Mouse (Mus musculus) liver, embryonic 13.5 days (tissue): ENCODE data around the gene Plekhg3. TPM values are rescaled to one million over a fixed set of nuclear protein-coding genes. Genes with fewer than 3 reads are reported as not detected.

Experiments used
- ATAC-seq: fragments of 200-750 bp; cut with Nextera tagmentation; 2 replicates; pipeline ENCODE4 v1.8.0; 2017; ENCODE audit warnings: low read depth, mild to moderate bottlenecking, moderate number of reproducible peaks, moderate library complexity
- DNase-seq: peaks from one replicate; pipeline ENCODE4 v3.0.0; 2022
- H3K27ac ChIP-seq: fragments of 300-500 bp; sonication (generic); 2 replicates; pipeline ENCODE4 v1.5.1; 2015; ENCODE audit warnings: moderate library complexity, mild to moderate bottlenecking, inconsistent platforms
- H3K27me3 ChIP-seq: fragments of 300-500 bp; sonication (generic); 2 replicates; pipeline ENCODE4 v1.6.1; 2015; ENCODE audit warnings: mild to moderate bottlenecking, inconsistent platforms
- H3K36me3 ChIP-seq: fragments of 300-500 bp; sonication (generic); 2 replicates; pipeline ENCODE4 v1.6.1; 2015; ENCODE audit warnings: mild to moderate bottlenecking, inconsistent platforms
- H3K4me1 ChIP-seq: fragments of 300-500 bp; sonication (generic); replicated peaks from 2 replicates; pipeline ENCODE4 v1.6.1; 2015; ENCODE audit warnings: inconsistent platforms
- H3K4me2 ChIP-seq: fragments of 300-500 bp; sonication (generic); 2 replicates; pipeline ENCODE4 v1.6.1; 2015; ENCODE audit warnings: inconsistent platforms, mild to moderate bottlenecking, moderate library complexity
- H3K4me3 ChIP-seq: fragments of 300-500 bp; sonication (generic); replicated peaks from 2 replicates; pipeline ENCODE4 v1.5.1; 2015; ENCODE audit warnings: mild to moderate bottlenecking, inconsistent platforms
- H3K9ac ChIP-seq: fragments of 300-500 bp; sonication (generic); 2 replicates; pipeline ENCODE4 v1.6.1; 2015; ENCODE audit warnings: mild to moderate bottlenecking, inconsistent platforms
- H3K9me3 ChIP-seq: fragments of 300-500 bp; sonication (generic); replicated peaks from 2 replicates; pipeline ENCODE4 v1.6.1; 2016; ENCODE audit warnings: inconsistent platforms
- WGBS: fragments of 180-500 bp; shearing (Covaris S2); methylation state at CpG from one replicate; pipeline ENCODE4 v1.1.7; 2015; ENCODE audit not compliant: insufficient replicate concordance; 5-methylcytosine and 5-hydroxymethylcytosine counted together
- polyA plus RNA-seq: library from polyadenylated mRNA; unstranded; fragments of >200 nt; fragmentation: Nextera tagmentation; extraction: Ambion mirVana; gene quantifications from 2 replicates; pipeline ENCODE4 v1.2.1, GENCODE M21; 2015

Gene Plekhg3
- polyA plus RNA-seq, 1 experiment from 2014 or later: 1.7 TPM

GRCm38 (mm10) chr12:76598196-76598928 lies 67.7 kb downstream of the Plekhg3 start:
- peaks cover 85% of the 10 kb centered on the region for H3K36me3 ChIP-seq
- ATAC-seq (no peak), DNase-seq (no peak)
- H3K9me3 ChIP-seq: no peaks in the 10 kb centered on the region
- no peak overlapping the region for H3K4me2 ChIP-seq
- no peak overlapping the region for H3K9ac ChIP-seq
- H3K27ac ChIP-seq: no peak overlapping the region
- no peak overlapping the region for H3K4me3 ChIP-seq
- 78% methylated on average over 24 of the region's 24 CpGs for WGBS
- H3K4me1 ChIP-seq: peaks cover 49% of the 10 kb centered on the region
- no peaks in the 10 kb centered on the region for H3K27me3 ChIP-seq

GRCm38 (mm10) chr12:76603779-76604178 lies 73.1 kb downstream of the Plekhg3 start:
- ATAC-seq (no peak), DNase-seq (no peak)
- H3K4me3 ChIP-seq: no peak overlapping the region
- WGBS: 92% methylated on average over 9 of the region's 9 CpGs
- no peaks in the 10 kb centered on the region for H3K27me3 ChIP-seq
- no peaks in the 10 kb centered on the region for H3K4me1 ChIP-seq
- H3K9me3 ChIP-seq: no peaks in the 10 kb centered on the region
- H3K4me2 ChIP-seq: no peak overlapping the region
- H3K36me3 ChIP-seq: peaks cover 100% of the 10 kb centered on the region
- H3K9ac ChIP-seq: no peak overlapping the region
- H3K27ac ChIP-seq: no peak overlapping the region

DNA sequence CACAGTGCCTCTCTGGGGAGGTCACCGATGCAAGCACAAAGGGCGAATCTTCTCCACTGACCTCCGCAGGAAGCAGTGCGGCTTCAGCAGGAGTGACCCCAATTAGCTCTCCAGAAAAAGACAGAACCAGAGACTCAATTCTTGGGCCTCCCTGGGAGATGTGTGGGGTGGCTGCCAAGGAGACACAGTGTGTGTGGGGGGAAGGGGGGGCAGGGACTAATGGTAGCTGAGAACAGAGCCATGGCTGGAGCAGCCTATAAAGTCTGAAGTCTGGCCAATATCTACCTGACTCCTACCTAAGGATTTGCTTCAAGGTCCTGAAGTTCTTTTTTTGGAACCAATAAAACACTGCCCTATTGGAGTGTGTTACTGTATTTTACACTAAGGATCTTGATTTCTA lies 73.9 kb downstream of the Plekhg3 start:
- Histone ChIP-seq H3K36me3 (peaks cover 100% of the 10 kb centered on the region), H3K4me1 (no peaks in the 10 kb centered on the region), H3K27me3 (no peaks in the 10 kb centered on the region), H3K4me2 (no peak overlapping the region), H3K9me3 (no peaks in the 10 kb centered on the region), H3K4me3 (no peak overlapping the region), H3K9ac (no peak overlapping the region), H3K27ac (no peak overlapping the region)
- no peak for DNase-seq
- WGBS: 79% methylated on average over 4 of the region's 4 CpGs
- ATAC-seq: no peak

- no peak overlapping the region for H3K4me3 ChIP-seq
- no peaks in the 10 kb centered on the region for H3K9me3 ChIP-seq
- H3K27me3 ChIP-seq: no peaks in the 10 kb centered on the region
- H3K4me2 ChIP-seq: no peak overlapping the region
- no peak for ATAC-seq
- no peaks in the 10 kb centered on the region for H3K4me1 ChIP-seq
- H3K9ac ChIP-seq: no peak overlapping the region
- no peak overlapping the region for H3K27ac ChIP-seq
- DNase-seq: no peak
- H3K36me3 ChIP-seq: peaks cover 100% of the 10 kb centered on the region
- 67% methylated on average over 3 of the region's 3 CpGs for WGBS
Observed at GRCm38 (mm10) chr12:76605837-76606236, 75.1 kb downstream of the Plekhg3 start.

- no peak overlapping the region for H3K4me2 ChIP-seq
- DNase-seq: no peak
- H3K9me3 ChIP-seq: no peaks in the 10 kb centered on the region
- H3K9ac ChIP-seq: no peak overlapping the region
- H3K27me3 ChIP-seq: no peaks in the 10 kb centered on the region
- no peak overlapping the region for H3K27ac ChIP-seq
- 90% methylated on average over 11 of the region's 11 CpGs for WGBS
- H3K4me1 ChIP-seq: no peaks in the 10 kb centered on the region
- H3K36me3 ChIP-seq: peaks cover 100% of the 10 kb centered on the region
- ATAC-seq: no peak
- no peak overlapping the region for H3K4me3 ChIP-seq
Observed at GRCm38 (mm10) chr12:76608241-76608640, 77.5 kb downstream of the Plekhg3 start.

- no peaks in the 10 kb centered on the region for H3K9me3 ChIP-seq
- H3K4me2 ChIP-seq: no peak overlapping the region
- no peaks in the 10 kb centered on the region for H3K27me3 ChIP-seq
- no peak overlapping the region for H3K4me3 ChIP-seq
- no peaks in the 10 kb centered on the region for H3K4me1 ChIP-seq
- DNase-seq (no peak), ATAC-seq (no peak)
- peaks cover 100% of the 10 kb centered on the region for H3K36me3 ChIP-seq
- WGBS: 76% methylated on average over 15 of the region's 15 CpGs
- no peak overlapping the region for H3K27ac ChIP-seq
- H3K9ac ChIP-seq: no peak overlapping the region
Observed at GRCm38 (mm10) chr12:76608997-76609565, 78.4 kb downstream of the Plekhg3 start.

- no peaks in the 10 kb centered on the region for H3K27me3 ChIP-seq
- no peak overlapping the region for H3K4me3 ChIP-seq
- H3K36me3 ChIP-seq: peaks cover 100% of the 10 kb centered on the region
- no peaks in the 10 kb centered on the region for H3K9me3 ChIP-seq
- no peaks in the 10 kb centered on the region for H3K4me1 ChIP-seq
- no peak overlapping the region for H3K27ac ChIP-seq
- ATAC-seq (no peak), DNase-seq (no peak)
- H3K4me2 ChIP-seq: no peak overlapping the region
- 87% methylated on average over 12 of the region's 12 CpGs for WGBS
- no peak overlapping the region for H3K9ac ChIP-seq
Observed at GRCm38 (mm10) chr12:76612621-76613020, 81.9 kb downstream of the Plekhg3 start.

GRCm38 (mm10) chr12:76614868-76615579 lies 84.3 kb downstream of the Plekhg3 start:
- Histone ChIP-seq H3K4me3 (no peak overlapping the region), H3K36me3 (peaks cover 100% of the 10 kb centered on the region), H3K27ac (no peak overlapping the region), H3K4me2 (no peak overlapping the region), H3K27me3 (no peaks in the 10 kb centered on the region), H3K4me1 (no peaks in the 10 kb centered on the region), H3K9me3 (no peaks in the 10 kb centered on the region), H3K9ac (no peak overlapping the region)
- ATAC-seq (no peak), DNase-seq (no peak)
- 62% methylated on average over 12 of the region's 12 CpGs for WGBS

DNA sequence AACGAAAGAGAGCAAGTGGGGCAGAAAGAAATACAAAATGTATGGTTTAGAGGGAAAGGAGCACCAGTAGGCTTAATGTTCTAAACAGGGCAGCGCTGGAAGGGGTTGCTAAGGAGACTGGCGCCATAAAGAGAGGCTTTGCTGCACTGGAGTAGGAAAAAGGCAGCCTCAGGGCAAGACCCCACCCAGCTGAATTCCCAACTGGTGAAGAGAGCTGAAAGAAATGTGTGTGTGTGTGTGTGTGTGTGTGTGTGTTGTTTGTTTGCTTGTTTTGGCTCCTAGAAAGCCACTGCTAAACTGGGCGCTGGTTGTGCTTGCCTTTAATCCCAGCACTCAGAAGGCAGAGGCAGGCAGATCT lies 84.9 kb downstream of the Plekhg3 start:
- Histone ChIP-seq H3K4me2 (no peak overlapping the region), H3K4me3 (no peak overlapping the region), H3K27ac (no peak overlapping the region), H3K9me3 (no peaks in the 10 kb centered on the region), H3K9ac (no peak overlapping the region), H3K4me1 (no peaks in the 10 kb centered on the region), H3K27me3 (no peaks in the 10 kb centered on the region), H3K36me3 (peaks cover 100% of the 10 kb centered on the region)
- ATAC-seq: no peak
- WGBS: 83% methylated on average over 4 of the region's 4 CpGs
- no peak for DNase-seq

DNA sequence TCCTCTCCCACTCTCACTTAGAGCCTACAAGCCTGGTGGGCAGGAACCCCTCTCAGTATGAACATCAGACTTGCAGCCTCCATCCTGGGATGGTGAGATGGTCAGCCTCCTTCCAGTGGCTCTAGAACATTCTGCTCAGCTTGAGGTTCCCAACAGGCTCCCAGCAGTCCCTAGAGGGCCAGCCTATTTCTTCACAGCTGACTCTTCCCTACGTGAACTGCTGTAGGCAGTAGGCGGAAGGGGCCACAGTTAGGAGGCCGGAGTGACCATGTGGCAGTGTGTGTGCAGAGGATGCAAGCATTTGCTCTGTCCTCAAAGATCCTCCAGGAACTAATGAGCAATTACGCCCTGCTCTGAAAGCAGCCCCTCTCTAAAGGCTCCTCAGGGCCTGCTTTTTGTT lies 87.5 kb downstream of the Plekhg3 start:
- no peak for DNase-seq
- peaks cover 100% of the 10 kb centered on the region for H3K36me3 ChIP-seq
- no peaks in the 10 kb centered on the region for H3K27me3 ChIP-seq
- H3K4me2 ChIP-seq: no peak overlapping the region
- no peaks in the 10 kb centered on the region for H3K4me1 ChIP-seq
- no peak overlapping the region for H3K4me3 ChIP-seq
- no peaks in the 10 kb centered on the region for H3K9me3 ChIP-seq
- H3K27ac ChIP-seq: no peak overlapping the region
- no peak overlapping the region for H3K9ac ChIP-seq
- no peak for ATAC-seq
- WGBS: 88% methylated on average over 4 of the region's 4 CpGs

DNA sequence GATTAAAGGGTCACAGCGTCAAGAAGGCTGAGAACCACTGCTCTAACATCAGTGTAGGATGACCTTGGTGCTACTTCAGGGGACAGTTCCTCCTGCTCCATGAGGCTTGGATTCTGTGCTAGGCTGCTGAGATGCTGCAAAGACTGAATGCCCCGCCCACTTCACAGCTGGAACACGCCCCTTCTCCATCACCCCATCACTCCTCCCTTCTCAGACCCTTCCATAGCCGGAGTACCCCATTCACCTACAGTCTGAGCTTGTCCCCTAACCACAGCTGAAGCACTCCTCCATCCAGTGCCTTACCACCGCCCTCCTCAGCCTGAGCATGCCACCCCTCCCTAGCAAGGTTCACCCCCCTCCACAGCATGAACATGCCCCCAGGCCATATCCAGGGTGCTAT lies 89.2 kb downstream of the Plekhg3 start:
- no peak overlapping the region for H3K4me2 ChIP-seq
- H3K4me3 ChIP-seq: no peak overlapping the region
- ATAC-seq: no peak; the same call in 1 of the 2 replicates
- no peak overlapping the region for H3K9ac ChIP-seq
- DNase-seq: no peak
- no peaks in the 10 kb centered on the region for H3K9me3 ChIP-seq
- no peak overlapping the region for H3K27ac ChIP-seq
- WGBS: 63% methylated on average over 5 of the region's 5 CpGs
- no peaks in the 10 kb centered on the region for H3K4me1 ChIP-seq
- no peaks in the 10 kb centered on the region for H3K27me3 ChIP-seq
- peaks cover 100% of the 10 kb centered on the region for H3K36me3 ChIP-seq
